Mouse (Mus musculus) liver, embryonic 16.5 days (tissue): ENCODE data around the gene Ndnf. TPM values are rescaled to one million over a fixed set of nuclear protein-coding genes. Genes with fewer than 3 reads are reported as not detected.

ENCODE experiments used
- polyA plus RNA-seq: library from polyadenylated mRNA; unstranded; fragments of >200 nt; fragmentation: Nextera tagmentation; extraction: Ambion mirVana; gene quantifications from 2 replicates; pipeline ENCODE4 v1.2.1, GENCODE M21; 2015

Gene Ndnf
- polyA plus RNA-seq, 1 experiment from 2014 or later: 0.06 TPM

Other genes with a start within 250 kb of the Ndnf start
- not detected in 2 replicates for gene Tnip3, start 146.3 kb upstream of the Ndnf start, polyA plus RNA-seq
- 1.3 and 1.5 TPM in 2 replicates for gene Prdm5, start 107.4 kb downstream of the Ndnf start, polyA plus RNA-seq